Mouse (Mus musculus) spleen, adult 2 months (tissue): Measurements from ENCODE around the gene Dync1li1.

Source experiments
- CTCF ChIP-seq: fragments of 200-500 bp; IDR thresholded peaks from 2 replicates; pipeline ENCODE4 v1.5.1; 2011; ENCODE audit warnings: mild to moderate bottlenecking, inconsistent platforms; ENCODE audit not compliant: insufficient read depth, insufficient read length, insufficient replicate concordance; ENCODE audit errors: extremely low read depth
- POLR2A ChIP-seq: fragments of 200-500 bp; IDR thresholded peaks from 2 replicates; pipeline ENCODE4 v1.6.1; 2011; ENCODE audit warnings: low read depth, low read length, inconsistent platforms

DNA sequence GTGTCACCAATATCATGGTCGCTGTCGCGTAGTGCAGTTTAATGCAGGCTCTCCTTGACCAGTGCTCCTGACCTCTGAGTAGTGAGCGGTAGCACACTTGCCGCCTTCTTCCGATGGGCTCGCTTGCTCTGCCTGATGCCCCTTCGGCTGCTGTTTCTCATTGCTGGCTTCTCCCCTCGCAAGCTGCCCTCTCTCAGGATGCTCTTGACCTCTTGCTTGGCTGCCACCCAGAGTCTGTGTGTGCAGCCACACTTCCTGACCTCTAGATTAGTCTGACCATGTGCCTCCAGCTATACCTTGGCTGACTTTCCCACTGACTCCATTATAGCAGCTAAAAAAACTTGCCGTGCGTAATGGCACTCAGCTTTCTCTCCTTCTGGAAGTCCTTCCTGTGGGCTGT lies 47.9 kb downstream of the Dync1li1 start:
- TF ChIP-seq CTCF (no peak), POLR2A (no peak)
